Mouse (Mus musculus) naive thymus-derived CD4-positive, alpha-beta T cell, adult 2 months (primary cell): ENCODE data around the gene Gstt1.
"Not testable (repeated sequence)": the region's sequence is repeated elsewhere in the genome, so short reads cannot be mapped to it uniquely, and the experiment has no call there.

ENCODE experiments used
- DNase-seq: peaks from one replicate; pipeline ENCODE4 v3.0.0-alpha.2; 2011; ENCODE audit warnings: low read depth

Gene Gstt1

GRCm38 (mm10) chr10:75804217-75804616 is 5.8 kb upstream of the Gstt1 start:
- no peak for DNase-seq

- peak; percentile 51 for DNase-seq
These were observed 687 bp downstream of the Gstt1 start for GRCm38 (mm10) chr10:75797619-75798175.

- no peak for DNase-seq
These were observed 1.5 kb downstream of the Gstt1 start for GRCm38 (mm10) chr10:75796731-75797516.

- no peak for DNase-seq
These were observed 3.5 kb downstream of the Gstt1 start for GRCm38 (mm10) chr10:75794880-75795279.

- peak; percentile 52 for DNase-seq
These were observed 7.6 kb downstream of the Gstt1 start for GRCm38 (mm10) chr10:75790773-75791172.

- DNase-seq = no peak
These were observed 8.5 kb downstream of the Gstt1 start for GRCm38 (mm10) chr10:75789841-75790240.

GRCm38 (mm10) chr10:75789081-75789735 is 9.2 kb downstream of the Gstt1 start:
- no peak for DNase-seq

GRCm38 (mm10) chr10:75788277-75788676 is 10.1 kb downstream of the Gstt1 start:
- no peak for DNase-seq

- DNase-seq = no peak
These were observed 12.9 kb downstream of the Gstt1 start for GRCm38 (mm10) chr10:75785442-75785841.

- peak; percentile 34 for DNase-seq
These were observed 17.4 kb downstream of the Gstt1 start, which contains the start of the genes Gm20441 and Gstt3 for GRCm38 (mm10) chr10:75780769-75781578. Gm20441 (minus strand) TSS chr10:75780954. Gstt3 (minus strand) TSS chr10:75781414.

- no peak for DNase-seq
These were observed 18.9 kb downstream of the Gstt1 start for GRCm38 (mm10) chr10:75779206-75780174.

GRCm38 (mm10) chr10:75777885-75778284 is 20.5 kb downstream of the Gstt1 start:
- no peak for DNase-seq

- no peak for DNase-seq
These were observed 21.8 kb downstream of the Gstt1 start for GRCm38 (mm10) chr10:75776562-75776961.

GRCm38 (mm10) chr10:75774587-75774986 is 23.8 kb downstream of the Gstt1 start:
- DNase-seq = no peak

- no peak for DNase-seq
These were observed 24.3 kb downstream of the Gstt1 start for GRCm38 (mm10) chr10:75774102-75774501.

GRCm38 (mm10) chr10:75772795-75773664 is 25.4 kb downstream of the Gstt1 start, which contains the start of gene Ddt:
Ddt (minus strand) TSS chr10:75773414.
- DNase-seq = peak; percentile 91

- not testable (repeated sequence) for DNase-seq
These were observed 30.6 kb downstream of the Gstt1 start for GRCm38 (mm10) chr10:75767756-75768155.

- no peak for DNase-seq
These were observed 31.5 kb downstream of the Gstt1 start for GRCm38 (mm10) chr10:75766856-75767255.

GRCm38 (mm10) chr10:75764519-75765473 is 33.6 kb downstream of the Gstt1 start:
- peak; percentile 94 for DNase-seq
